Mouse (Mus musculus): ENCODE measurements at regions not wholly inside any gene's neighbourhood (a gene's known extent, or its start where the extent isn't known, plus 50 kb on each side); places are given as distances from the start of the nearest gene placed in this dataset.
A peak's percentile ranks its signal among the peaks of the same experiment; 100 is the strongest.
"Not testable (repeated sequence)": the region's sequence is repeated elsewhere in the genome, so short reads cannot be mapped to it uniquely, and the experiment has no call there.

GRCm38 (mm10) chr7:116680523-116680922 is 176.4 kb downstream of the Nucb2 start:
- DNase-seq (ENCODE audit: low spot score in 2 of 2) = no peak

- DNase-seq (ENCODE audit: low spot score in 2 of 2) = no peak
These were observed 177.1 kb downstream of the Nucb2 start for GRCm38 (mm10) chr7:116681268-116681667.

GRCm38 (mm10) chr7:116700409-116700808 is 196.2 kb downstream of the Nucb2 start:
- DNase-seq (ENCODE audit: low spot score in 2 of 2) = no peak

- peak; percentile 54 to 76 for DNase-seq (ENCODE audit: low spot score in 2 of 2)
These were observed 197.5 kb downstream of the Nucb2 start for GRCm38 (mm10) chr7:116701466-116702342.

GRCm38 (mm10) chr7:116702596-116702995 is 198.4 kb downstream of the Nucb2 start:
- DNase-seq (ENCODE audit: low spot score in 2 of 2) = no peak

GRCm38 (mm10) chr7:116711541-116711940 is 207.4 kb downstream of the Nucb2 start:
- no peak for DNase-seq (ENCODE audit: low spot score in 2 of 2)

- no peak for DNase-seq (ENCODE audit: low spot score in 2 of 2)
These were observed 209.0 kb downstream of the Nucb2 start for GRCm38 (mm10) chr7:116713200-116713599.

- DNase-seq (ENCODE audit: low spot score in 2 of 2) = no peak
These were observed 211.3 kb downstream of the Nucb2 start for GRCm38 (mm10) chr7:116715234-116716046.

- DNase-seq (ENCODE audit: low spot score in 2 of 2) = no peak
These were observed 224.2 kb downstream of the Nucb2 start for GRCm38 (mm10) chr7:116728379-116728778.

- no peak for DNase-seq (ENCODE audit: low spot score in 2 of 2)
These were observed 225.6 kb downstream of the Nucb2 start for GRCm38 (mm10) chr7:116729795-116730194.

GRCm38 (mm10) chr7:116735676-116736075 is 231.5 kb downstream of the Nucb2 start:
- no peak for DNase-seq (ENCODE audit: low spot score in 2 of 2)

- DNase-seq (ENCODE audit: low spot score in 2 of 2) = no peak
These were observed 232.2 kb downstream of the Nucb2 start for GRCm38 (mm10) chr7:116736333-116736732.

GRCm38 (mm10) chr7:116738009-116738408 is 233.8 kb downstream of the Nucb2 start:
- no peak for DNase-seq (ENCODE audit: low spot score in 2 of 2)

- DNase-seq (ENCODE audit: low spot score in 2 of 2) = no peak
These were observed 250.4 kb downstream of the Nucb2 start for GRCm38 (mm10) chr7:116754556-116754955.

GRCm38 (mm10) chr7:116792181-116792580 is 288.0 kb downstream of the Nucb2 start:
- DNase-seq (ENCODE audit: low spot score in 2 of 2) = not testable (repeated sequence)

GRCm38 (mm10) chr7:116808475-116808874 is 304.3 kb downstream of the Nucb2 start:
- no peak for DNase-seq (ENCODE audit: low spot score in 2 of 2)

- DNase-seq (ENCODE audit: low spot score in 2 of 2) = no peak
These were observed 312.3 kb downstream of the Nucb2 start for GRCm38 (mm10) chr7:116816494-116816893.

- no peak for DNase-seq (ENCODE audit: low spot score in 2 of 2)
These were observed 313.8 kb downstream of the Nucb2 start for GRCm38 (mm10) chr7:116817991-116818390.

- no peak for DNase-seq (ENCODE audit: low spot score in 2 of 2)
These were observed 316.4 kb downstream of the Nucb2 start for GRCm38 (mm10) chr7:116820613-116821012.

- DNase-seq (ENCODE audit: low spot score in 2 of 2) = no peak
These were observed 338.7 kb downstream of the Nucb2 start for GRCm38 (mm10) chr7:116842894-116843293.

GRCm38 (mm10) chr7:116847846-116848730 is 343.9 kb downstream of the Nucb2 start:
- no peak for DNase-seq (ENCODE audit: low spot score in 2 of 2)

GRCm38 (mm10) chr7:116853351-116853750 is 349.2 kb downstream of the Nucb2 start:
- DNase-seq (ENCODE audit: low spot score in 2 of 2) = no peak

Data from spleen, postnatal 10 days (tissue).